Mouse (Mus musculus) cerebellum, adult 2 months (tissue): ENCODE measurements at regions not wholly inside any gene's neighbourhood (a gene's known extent, or its start where the extent isn't known, plus 50 kb on each side); places are given as distances from the start of the nearest gene placed in this dataset.

Experiments
- CTCF ChIP-seq: fragments of 200-500 bp; IDR thresholded peaks from 2 replicates; pipeline ENCODE4 v1.5.1; 2011; ENCODE audit warnings: low read depth, mild to moderate bottlenecking, control low read depth, low read length, moderate library complexity, borderline replicate concordance; ENCODE audit not compliant: insufficient read depth
- POLR2A ChIP-seq: fragments of 200-500 bp; IDR thresholded peaks from 2 replicates; pipeline ENCODE4 v1.6.1; 2011; ENCODE audit warnings: low read length, control low read depth, borderline replicate concordance; ENCODE audit not compliant: insufficient read depth

- TF ChIP-seq CTCF, result no peak
- no peak for TF ChIP-seq POLR2A
These were observed 415.1 kb downstream of the Eepd1 start for GRCm38 (mm10) chr9:25896333-25896905.
